Mouse (Mus musculus): Measurements from ENCODE around the gene Gstz1. TPM values are rescaled to one million over a fixed set of nuclear protein-coding genes. Genes with fewer than 3 reads are reported as not detected.

The Gstz1 gene
- total and polyA plus RNA-seq, 3 experiments = 19.7 to 27.5 (median 22.3) TPM

DNA sequence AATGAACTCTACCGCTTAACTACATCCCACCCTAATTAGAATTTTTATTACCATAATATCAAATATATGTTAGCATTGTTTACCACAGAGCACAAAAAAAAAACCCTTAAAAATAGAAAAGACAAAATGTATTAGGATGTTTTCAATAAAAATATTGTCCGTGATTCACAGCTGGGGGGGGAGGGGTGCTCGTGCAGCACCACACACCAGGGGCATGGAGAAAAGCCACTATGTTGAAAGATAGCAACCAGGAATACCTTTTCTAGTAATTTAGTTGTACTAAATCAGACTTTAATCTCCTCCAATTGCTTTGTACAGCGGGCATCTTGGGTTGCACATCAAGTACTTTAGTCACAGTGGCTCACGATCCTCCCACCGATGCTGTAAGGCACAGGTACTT is 51.8 kb downstream of the Gstz1 start:
- peaks cover 0 to 2% of the 10 kb centered on the region in 2 experiments for H3K36me3 ChIP-seq (replicated peaks in 1 of 2; ENCODE audit: control insufficient read depth in 1 of 2, insufficient read depth in 1 of 2, low read length in 1 of 2)
- H3K9me3 ChIP-seq (replicated peaks; ENCODE audit: low read length) = no peaks in the 10 kb centered on the region
- peak overlapping the region; percentile 98 for H3K9ac ChIP-seq (ENCODE audit: insufficient read depth, low read depth)
- peak; percentile 63 for TF ChIP-seq MXI1 (IDR thresholded peaks at IDR 0.05; ENCODE audit: low read depth, low read length)
- no peak for TF ChIP-seq ELF1 (IDR thresholded peaks at IDR 0.05; ENCODE audit: low read depth, low read length)
- TF ChIP-seq MAZ (IDR thresholded peaks at IDR 0.05; ENCODE audit: low read depth, low read length) = 0 out of 2 replicates have a peak, but pooled peaks have one; percentile 38
- 0 out of 2 replicates have a peak, but pooled peaks have one; percentile 27 for TF ChIP-seq NELFE (IDR thresholded peaks at IDR 0.05; ENCODE audit: low read depth, low read length)
- peak; percentile 43; the same call in 1 of the 2 replicates for TF ChIP-seq MYC (IDR thresholded peaks at IDR 0.05; ENCODE audit: low read depth, low read length)
- no peak for TF ChIP-seq ZNF384 (IDR thresholded peaks at IDR 0.05; ENCODE audit: low read depth, low read length)
- TF ChIP-seq KAT2A (IDR thresholded peaks at IDR 0.05; ENCODE audit: insufficient replicate concordance, low read length) = no peak
- no peak for TF ChIP-seq JUND (conservative IDR thresholded peaks at IDR 0.05; ENCODE audit: low read depth, low read length)
- TF ChIP-seq CHD1 (IDR thresholded peaks at IDR 0.05; ENCODE audit: low read depth, low read length) = peak; percentile 91
- TF ChIP-seq ZMIZ1 (IDR thresholded peaks at IDR 0.05; ENCODE audit: low read depth, low read length) = no peak
- no peak for TF ChIP-seq RCOR1 (conservative IDR thresholded peaks at IDR 0.05; ENCODE audit: low read depth, low read length)
- TF ChIP-seq CHD2 (IDR thresholded peaks at IDR 0.05; ENCODE audit: low read length) = peak; percentile 82
- TF ChIP-seq USF2 (conservative IDR thresholded peaks at IDR 0.05; ENCODE audit: low read depth, low read length) = no peak
- TF ChIP-seq SMC3 (IDR thresholded peaks at IDR 0.05; ENCODE audit: low read depth, low read length) = no peak
- TF ChIP-seq MAX (IDR thresholded peaks at IDR 0.05; ENCODE audit: low read length) = peak; percentile 41; the same call in 1 of the 2 replicates
- peak; percentile 45; the same call in 1 of the 2 replicates for TF ChIP-seq TCF12 (IDR thresholded peaks at IDR 0.05; ENCODE audit: low read depth, low read length)
- TF ChIP-seq IRF4 (IDR thresholded peaks at IDR 0.05; ENCODE audit: low read depth, low read length) = no peak
- peak; percentile 82 for TF ChIP-seq BHLHE40 (IDR thresholded peaks at IDR 0.05; ENCODE audit: low read depth, low read length)
- peaks cover 34% of the 10 kb centered on the region for H3K79me2 ChIP-seq (replicated peaks; ENCODE audit: control insufficient read depth, extremely low read depth, insufficient read depth, poor library complexity, severe bottlenecking)
- H3K4me3 ChIP-seq (replicated peaks in 1 of 3; ENCODE audit: low read depth in 2 of 3, low read length in 2 of 3, poor library complexity in 1 of 3) = peak overlapping the region; percentile 96 to 99 (median 98)
- peaks cover 3 to 37% of the 10 kb centered on the region in 2 experiments; a peak in 3 of 4 replicates for H3K4me1 ChIP-seq (ENCODE audit: control insufficient read depth in 1 of 2, insufficient read depth in 2 of 2)
- no peaks in the 10 kb centered on the region for H3K27me3 ChIP-seq (replicated peaks)
- DNase-seq (ENCODE audit: extremely low read depth) = no peak
- peak overlapping the region; percentile 82 for H3K4me2 ChIP-seq (ENCODE audit: insufficient read depth, low read depth, poor library complexity, severe bottlenecking)
- in situ Hi-C loops (cut with MboI; ENCODE audit: low pct_ligation_motif_present, low pct_unique_long_range_greater_than_20kb, low sequenced_read_pairs) = no loop called here
- H3K27ac ChIP-seq (ENCODE audit: insufficient read depth, low read depth) = peak overlapping the region; percentile 81; the same call in 1 of the 2 replicates
- dilution Hi-C loops (cut with MboI; ENCODE audit: extremely low pct_ligation_motif_present, extremely low pct_unique_long_range_greater_than_20kb, low sequenced_read_pairs) = no loop called here

- H3K4me2 ChIP-seq (ENCODE audit: insufficient read depth, low read depth, poor library complexity, severe bottlenecking) = peak within 1 kb of the TSS; percentile 90
- H3K27ac ChIP-seq (ENCODE audit: insufficient read depth, low read depth) = peak within 1 kb of the TSS; percentile 81
- H3K36me3 ChIP-seq (replicated peaks in 1 of 2; ENCODE audit: control insufficient read depth in 1 of 2, insufficient read depth in 1 of 2, low read length in 1 of 2) = peaks cover 0 to 2% of the 10 kb centered on the region in 2 experiments
- peak within 1 kb of the TSS; percentile 96 to 99 (median 98) for H3K4me3 ChIP-seq (replicated peaks in 1 of 3; ENCODE audit: low read depth in 2 of 3, low read length in 2 of 3, poor library complexity in 1 of 3)
- no peaks in the 10 kb centered on the region for H3K27me3 ChIP-seq (replicated peaks)
- peaks cover 3 to 37% of the 10 kb centered on the region in 2 experiments; a peak in 3 of 4 replicates for H3K4me1 ChIP-seq (ENCODE audit: control insufficient read depth in 1 of 2, insufficient read depth in 2 of 2)
- dilution Hi-C loops (cut with MboI; ENCODE audit: extremely low pct_ligation_motif_present, extremely low pct_unique_long_range_greater_than_20kb, low sequenced_read_pairs) (no loop called here), in situ Hi-C loops (cut with MboI; ENCODE audit: low pct_ligation_motif_present, low pct_unique_long_range_greater_than_20kb, low sequenced_read_pairs) (no loop called here)
- DNase-seq (ENCODE audit: extremely low read depth) = no peak
- H3K9ac ChIP-seq (ENCODE audit: insufficient read depth, low read depth) = peak within 1 kb of the TSS; percentile 98
- H3K9me3 ChIP-seq (replicated peaks; ENCODE audit: low read length) = no peaks in the 10 kb centered on the region
- peaks cover 31% of the 10 kb centered on the region for H3K79me2 ChIP-seq (replicated peaks; ENCODE audit: control insufficient read depth, extremely low read depth, insufficient read depth, poor library complexity, severe bottlenecking)
- TF ChIP-seq BHLHE40 (IDR thresholded peaks at IDR 0.05; ENCODE audit: low read depth, low read length) (no peak), MEF2A (IDR thresholded peaks at IDR 0.05; ENCODE audit: borderline replicate concordance, low read depth, low read length) (0 out of 2 replicates have a peak, but pooled peaks have one; percentile 6), KAT2A (IDR thresholded peaks at IDR 0.05; ENCODE audit: insufficient replicate concordance, low read length) (no peak), MAFK (IDR thresholded peaks at IDR 0.05; ENCODE audit: insufficient replicate concordance, low read length) (no peak), MAZ (IDR thresholded peaks at IDR 0.05; ENCODE audit: low read depth, low read length) (no peak), UBTF (IDR thresholded peaks at IDR 0.05; ENCODE audit: low read depth, low read length) (no peak), SIN3A (IDR thresholded peaks at IDR 0.05; ENCODE audit: low read length) (peak; percentile 12; the same call in 1 of the 2 replicates), NELFE (IDR thresholded peaks at IDR 0.05; ENCODE audit: low read depth, low read length) (peak; percentile 43; the same call in 1 of the 2 replicates), MXI1 (IDR thresholded peaks at IDR 0.05; ENCODE audit: low read depth, low read length) (no peak), HCFC1 (IDR thresholded peaks at IDR 0.05; ENCODE audit: low read depth, low read length) (no peak; the same call in 1 of the 2 replicates), E2F4 (IDR thresholded peaks at IDR 0.05; ENCODE audit: insufficient replicate concordance, low read depth, low read length) (no peak), TCF12 (IDR thresholded peaks at IDR 0.05; ENCODE audit: low read depth, low read length) (peak; percentile 32; the same call in 1 of the 2 replicates), ZMIZ1 (IDR thresholded peaks at IDR 0.05; ENCODE audit: low read depth, low read length) (no peak), USF1 (IDR thresholded peaks at IDR 0.05; ENCODE audit: low read depth, low read length) (no peak), ZNF384 (IDR thresholded peaks at IDR 0.05; ENCODE audit: low read depth, low read length) (no peak), IRF4 (IDR thresholded peaks at IDR 0.05; ENCODE audit: low read depth, low read length) (no peak)
These were observed 52.4 kb downstream of the Gstz1 start, which contains the start of gene Samd15 for GRCm38 (mm10) chr12:87199206-87199972. Gene Samd15 (plus strand): TSS chr12:87199723.

Measured in CH12.LX (cell line).